Mouse (Mus musculus): ENCODE data around the gene Ssh2.
A peak's percentile ranks its signal among the peaks of the same experiment; 100 is the strongest.

Ssh2 gene

DNA sequence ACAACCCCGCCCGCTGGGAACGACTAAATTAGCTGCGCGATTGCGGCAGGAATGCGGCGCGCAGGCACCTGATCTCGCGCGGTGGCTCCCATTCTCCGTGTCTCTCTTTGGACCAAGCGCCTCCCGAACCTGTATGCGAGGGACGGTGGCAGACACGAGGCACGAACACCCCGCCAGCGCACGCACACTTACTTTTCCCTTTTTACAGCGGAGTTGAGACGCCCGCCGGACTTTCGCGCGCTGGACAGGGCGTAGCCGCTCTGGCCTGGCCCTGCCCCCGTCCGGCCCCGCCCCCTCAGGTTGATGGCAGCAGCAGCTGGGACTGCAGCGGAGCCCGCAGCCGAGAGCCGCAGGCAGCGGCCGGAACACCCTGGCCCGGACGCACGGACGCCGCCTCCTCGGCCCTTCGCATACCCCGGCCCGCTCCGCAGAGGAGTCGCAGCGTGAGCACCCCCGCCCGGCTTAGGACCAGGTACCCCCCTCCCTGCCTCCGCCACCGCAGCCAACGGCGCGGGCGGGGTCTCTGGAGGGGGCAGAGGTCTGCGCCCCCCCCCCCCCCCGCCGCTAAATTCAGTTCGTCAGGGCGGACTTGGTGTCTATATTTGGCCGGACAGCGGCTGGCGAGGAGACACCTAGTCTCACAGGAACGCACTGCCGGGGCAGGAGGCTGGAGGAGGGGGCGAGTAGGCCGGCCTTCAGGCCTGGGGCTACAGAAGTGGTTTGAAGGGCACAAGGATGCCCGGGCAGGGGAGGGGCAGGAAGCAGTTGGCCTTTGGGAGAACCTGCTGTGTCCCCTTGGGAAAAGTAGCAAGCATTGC lies 246.4 kb downstream of the Ssh2 start, which contains the start of gene Coro6:
TSS of gene Coro6 (plus strand) at position 129 of the 818 bp plus-strand sequence.
- peak; percentile 81 for DNase-seq (ENCODE audit: low read depth, low spot score)

DNA sequence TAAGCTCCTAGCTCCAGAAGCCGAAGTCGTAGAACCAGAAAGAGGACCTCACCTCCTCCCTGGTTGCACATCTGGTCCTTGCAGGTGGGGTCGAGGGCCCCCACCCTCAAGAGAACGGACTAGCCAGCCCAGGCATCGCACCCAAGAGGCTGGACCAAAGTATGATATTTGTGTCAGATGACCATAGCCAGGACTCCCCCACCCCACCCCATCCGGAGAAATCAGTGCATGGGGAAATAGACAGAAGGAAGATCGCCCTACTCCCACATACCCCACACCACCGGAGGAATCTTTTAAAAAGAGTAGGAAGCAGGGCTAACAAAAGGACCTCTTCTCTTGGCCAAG lies 247.0 kb downstream of the Ssh2 start:
- no peak for DNase-seq (ENCODE audit: low read depth, low spot score)

DNA sequence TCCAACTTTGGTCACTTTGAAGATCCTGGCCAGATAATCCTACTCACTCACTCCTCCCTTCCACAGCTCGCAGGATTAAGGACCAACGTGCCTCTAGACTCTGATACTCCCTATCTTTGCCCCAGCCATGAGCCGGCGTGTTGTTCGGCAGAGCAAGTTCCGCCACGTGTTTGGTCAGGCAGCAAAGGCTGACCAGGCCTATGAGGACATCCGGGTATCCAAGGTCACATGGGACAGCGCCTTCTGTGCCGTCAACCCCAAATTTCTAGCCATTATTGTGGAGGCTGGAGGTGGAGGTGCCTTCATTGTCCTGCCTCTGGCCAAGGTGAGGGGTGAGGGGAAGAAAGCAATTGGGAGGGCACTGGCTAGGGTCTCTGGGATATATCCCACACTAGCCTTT lies 247.7 kb downstream of the Ssh2 start:
- DNase-seq (ENCODE audit: low read depth, low spot score): no peak

DNA sequence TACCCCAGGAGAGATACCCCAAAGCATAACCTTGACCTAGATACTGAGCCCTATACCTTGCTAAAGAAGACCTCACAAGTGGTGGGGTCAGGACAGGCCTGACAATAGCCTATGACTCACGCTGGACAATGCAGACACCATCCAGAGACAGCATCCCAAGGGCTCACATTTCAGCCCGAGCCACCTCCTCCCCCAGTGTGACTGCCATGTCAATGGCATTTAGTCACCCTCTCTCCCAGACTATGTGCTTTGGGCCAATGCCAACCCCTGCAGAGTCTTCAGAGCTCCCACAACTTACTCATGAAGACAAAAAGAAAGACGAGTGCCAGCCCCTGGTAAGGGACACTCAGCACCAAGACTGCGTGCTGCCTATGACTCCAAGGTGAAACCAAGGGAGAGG lies 248.6 kb downstream of the Ssh2 start:
- no peak for DNase-seq (ENCODE audit: low read depth, low spot score)

DNA sequence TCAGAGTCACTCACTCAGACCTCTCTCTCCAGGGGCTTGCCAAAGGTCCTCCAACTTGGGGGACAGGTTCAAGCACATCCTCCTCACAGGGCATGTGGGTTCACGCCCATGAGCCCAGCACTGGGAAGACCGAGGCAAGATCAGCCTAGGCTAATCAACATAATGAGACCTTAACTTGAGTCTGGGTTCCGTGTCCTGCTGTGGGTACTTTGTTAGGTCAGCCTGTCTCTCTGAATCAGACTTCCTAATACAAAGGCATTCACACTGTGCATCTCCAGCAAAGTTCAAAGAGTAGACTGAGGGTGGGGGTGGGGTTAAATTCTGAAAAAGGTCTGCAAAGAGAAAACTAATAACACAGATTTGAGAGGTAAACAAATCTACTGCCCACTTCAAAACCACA lies 249.0 kb downstream of the Ssh2 start:
- no peak for DNase-seq (ENCODE audit: low read depth, low spot score)

DNA sequence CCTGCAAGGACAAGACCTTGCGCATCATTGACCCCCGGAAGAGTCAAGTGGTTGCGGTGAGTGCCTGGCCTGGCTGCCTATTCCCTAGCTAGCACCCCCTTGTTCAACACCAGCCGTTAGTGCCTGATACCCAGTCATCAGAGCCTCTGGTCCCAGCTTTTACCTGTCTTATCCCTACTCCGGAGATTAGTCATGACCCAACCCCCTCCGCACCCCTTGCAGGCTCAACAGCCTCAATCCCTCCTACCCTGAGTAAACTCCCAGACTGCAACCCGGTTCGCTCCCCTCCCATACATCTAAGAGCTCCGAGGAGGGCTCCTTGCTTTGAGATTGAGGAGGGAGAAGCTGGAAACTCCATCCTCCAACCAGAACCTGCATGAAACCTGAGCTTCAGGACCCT lies 250.5 kb downstream of the Ssh2 start:
- DNase-seq (ENCODE audit: low read depth, low spot score): no peak

DNA sequence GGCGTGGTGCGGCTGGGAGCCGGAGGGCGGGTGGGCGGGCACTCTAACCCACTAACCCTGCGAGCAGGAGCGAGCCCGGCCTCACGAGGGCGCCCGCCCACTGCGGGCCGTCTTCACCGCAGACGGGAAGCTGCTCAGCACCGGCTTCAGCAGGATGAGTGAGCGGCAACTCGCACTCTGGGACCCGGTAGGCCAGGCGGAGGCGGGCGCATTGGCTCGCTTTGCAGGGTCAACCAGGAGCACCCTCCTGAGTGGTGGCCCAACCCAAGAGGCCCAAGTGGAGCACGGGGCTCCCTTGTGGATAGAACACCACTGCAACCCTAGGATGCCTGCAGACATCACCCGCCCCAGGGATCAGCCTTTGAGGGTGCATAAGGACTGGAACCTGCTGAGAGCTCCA lies 251.1 kb downstream of the Ssh2 start:
- peak; percentile 86 for DNase-seq (ENCODE audit: low read depth, low spot score)

DNA sequence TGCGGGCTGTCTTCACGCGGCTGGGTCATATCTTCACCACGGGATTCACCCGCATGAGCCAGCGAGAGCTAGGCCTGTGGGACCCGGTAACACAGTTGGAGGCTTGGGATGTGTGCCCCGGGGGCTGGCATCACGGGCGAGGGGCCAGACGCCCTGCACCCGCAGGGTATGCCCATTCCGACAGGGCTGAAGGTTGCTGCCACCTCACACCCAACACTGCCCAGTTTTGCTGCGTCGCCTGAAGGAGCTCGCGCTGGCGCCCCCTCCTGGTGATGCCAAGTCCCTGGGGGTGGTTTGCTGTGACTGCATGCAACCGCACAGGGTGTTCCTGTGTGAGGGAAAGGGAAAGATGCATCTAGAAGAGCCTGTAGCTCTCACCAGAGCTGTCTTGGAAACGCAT lies 251.7 kb downstream of the Ssh2 start:
- peak; percentile 90 for DNase-seq (ENCODE audit: low read depth, low spot score)

DNA sequence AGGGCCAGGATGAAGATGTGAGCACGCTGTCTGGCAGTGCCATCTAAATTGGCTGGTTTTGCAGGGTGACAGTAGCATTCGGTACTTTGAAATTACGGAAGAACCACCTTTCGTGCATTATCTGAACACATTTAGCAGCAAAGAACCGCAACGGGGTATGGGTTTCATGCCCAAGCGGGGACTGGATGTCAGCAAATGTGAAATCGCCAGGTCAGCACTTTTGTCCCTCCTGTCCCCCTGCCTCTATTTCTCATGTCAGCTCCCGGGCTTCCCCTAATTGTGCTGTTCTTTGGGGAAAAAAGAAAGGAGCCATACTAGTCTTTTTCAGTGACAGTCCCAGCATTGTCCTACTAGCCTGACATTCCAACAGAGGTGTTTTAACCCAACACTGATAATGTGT lies 252.3 kb downstream of the Ssh2 start:
- no peak for DNase-seq (ENCODE audit: low read depth, low spot score)

DNA sequence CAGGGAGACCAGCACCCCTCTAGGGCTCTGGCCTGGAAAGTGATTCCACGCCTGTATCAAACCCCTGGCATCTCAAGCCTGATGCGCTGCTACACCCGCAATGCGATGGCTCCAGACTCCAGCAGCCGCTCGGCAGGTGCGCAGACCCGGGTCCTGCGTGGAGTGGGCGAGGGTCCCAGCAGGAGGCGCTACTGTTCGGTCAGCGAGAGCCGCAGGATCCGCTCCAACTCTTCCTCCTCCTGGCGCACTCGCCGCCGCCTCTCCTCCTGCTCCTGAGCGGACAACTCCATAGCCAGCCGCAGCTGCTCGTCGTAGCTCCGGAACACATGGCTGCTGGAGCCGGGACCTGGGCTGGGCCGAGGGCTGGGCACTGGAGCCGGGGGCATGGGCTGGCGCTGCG lies 255.3 kb downstream of the Ssh2 start:
- DNase-seq (ENCODE audit: low read depth, low spot score): no peak

DNA sequence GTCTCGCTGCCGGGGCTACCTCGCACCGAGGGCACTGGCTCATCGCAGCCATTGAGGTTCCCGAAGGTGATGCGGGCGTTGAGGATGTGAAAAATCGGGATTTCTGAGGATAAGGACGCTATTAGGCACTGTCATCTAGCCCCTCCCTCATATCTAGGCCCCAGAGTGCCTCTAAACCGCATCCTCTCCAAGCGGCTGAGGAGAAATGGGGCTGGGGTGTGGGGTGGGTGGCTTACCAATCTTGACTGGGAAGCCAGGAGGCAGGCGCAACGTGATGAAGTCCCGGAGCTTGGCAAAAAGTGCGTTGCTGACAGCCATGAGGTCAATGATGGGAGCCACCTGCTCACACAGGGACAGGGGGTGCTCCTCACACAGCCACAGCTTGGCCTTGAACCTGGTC lies 256.7 kb downstream of the Ssh2 start:
- no peak for DNase-seq (ENCODE audit: low read depth, low spot score)

DNA sequence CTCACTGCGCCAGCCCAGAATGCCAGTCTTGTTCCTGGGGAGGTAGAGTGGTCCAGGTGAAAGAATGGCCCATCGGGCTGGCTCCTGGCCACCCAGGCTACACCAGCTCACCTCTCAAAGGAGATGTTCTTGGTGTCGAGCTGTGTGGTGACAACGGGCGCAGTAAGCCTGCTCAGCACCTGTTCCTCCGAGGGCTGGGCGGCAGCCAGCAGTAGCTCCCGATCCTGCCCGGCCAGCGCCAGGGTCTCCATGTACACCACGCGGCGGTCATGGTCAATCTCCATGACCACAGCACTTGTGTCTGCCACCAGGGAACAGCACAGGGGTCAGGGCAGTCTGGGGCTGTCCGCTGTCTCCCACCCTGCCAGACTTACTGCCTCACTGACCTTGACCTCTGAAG lies 260.1 kb downstream of the Ssh2 start:
- DNase-seq (ENCODE audit: low read depth, low spot score): no peak

DNA sequence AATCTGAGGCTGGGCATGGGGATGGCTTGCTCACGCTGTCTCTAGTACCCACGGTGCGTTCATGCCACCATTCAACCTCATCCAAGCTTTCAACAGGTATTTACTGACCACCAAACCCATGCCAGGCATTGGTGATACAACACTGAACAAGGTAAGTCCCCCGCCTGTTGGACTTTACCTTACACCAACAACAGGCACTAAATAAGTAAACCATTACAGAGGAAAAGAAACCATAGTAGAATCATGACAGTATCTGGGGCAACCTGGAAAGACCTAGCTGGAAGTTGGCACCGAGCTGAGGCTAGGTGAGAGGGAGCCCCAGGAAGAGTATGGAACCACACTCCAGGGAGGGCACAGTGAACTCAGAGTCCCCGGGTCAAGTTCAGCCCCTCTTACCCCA lies 260.8 kb downstream of the Ssh2 start:
- no peak for DNase-seq (ENCODE audit: low read depth, low spot score)

DNA sequence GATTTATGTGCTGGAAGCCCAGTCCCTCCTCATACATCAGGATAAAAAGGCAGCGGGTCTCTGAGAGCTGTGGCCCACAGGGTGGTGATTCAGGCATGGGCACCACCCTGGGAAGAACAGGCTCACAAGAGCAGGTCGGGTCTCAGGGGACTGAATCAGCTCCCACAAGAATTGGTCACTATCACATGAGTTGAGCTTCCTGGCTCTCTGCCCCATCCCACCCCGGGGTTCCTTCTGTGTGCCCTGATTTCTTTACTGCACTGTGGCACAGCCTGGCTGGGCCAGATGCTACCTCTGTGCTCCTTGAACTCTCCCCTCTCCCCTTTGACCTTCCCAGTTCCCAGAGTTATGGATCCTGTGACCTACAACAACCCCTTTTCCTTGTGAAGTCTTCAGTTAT lies 267.0 kb downstream of the Ssh2 start:
- no peak for DNase-seq (ENCODE audit: low read depth, low spot score)

DNA sequence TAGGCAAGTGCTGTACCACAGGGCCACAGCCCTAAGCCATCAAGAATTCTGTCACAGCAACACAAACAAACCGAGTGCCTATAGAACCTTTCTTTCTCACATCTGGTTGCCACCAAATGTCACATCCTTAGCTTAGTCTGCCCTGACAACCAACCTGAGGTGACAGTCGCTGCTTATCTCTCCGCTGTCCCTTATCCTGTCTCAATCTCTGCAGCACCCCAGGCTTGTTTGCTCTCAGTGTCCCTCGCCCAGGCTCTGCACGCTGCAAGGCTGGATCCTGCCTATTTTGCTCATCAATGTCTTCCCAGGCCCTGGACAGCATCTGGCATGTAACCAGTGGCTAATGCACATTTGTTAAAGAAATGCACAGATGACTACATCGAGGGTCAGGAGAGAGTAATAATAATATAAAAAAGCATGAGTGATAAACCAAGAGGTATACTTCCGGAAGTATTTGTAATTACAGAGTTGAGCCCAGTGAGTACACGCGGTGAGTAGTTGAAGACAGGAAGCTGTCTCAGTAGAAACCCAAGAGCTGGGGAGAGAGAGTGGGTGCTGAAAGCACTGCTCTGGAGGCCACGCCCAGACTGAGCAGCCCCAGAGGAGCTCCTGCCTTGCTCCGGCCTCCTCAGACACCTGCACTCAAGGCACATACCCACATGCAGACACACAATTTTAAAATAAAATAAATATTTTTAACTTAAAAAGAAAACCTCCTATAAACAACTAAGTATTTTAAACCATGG lies 267.6 kb downstream of the Ssh2 start:
- peak; percentile 73 for DNase-seq (ENCODE audit: low read depth, low spot score)

DNA sequence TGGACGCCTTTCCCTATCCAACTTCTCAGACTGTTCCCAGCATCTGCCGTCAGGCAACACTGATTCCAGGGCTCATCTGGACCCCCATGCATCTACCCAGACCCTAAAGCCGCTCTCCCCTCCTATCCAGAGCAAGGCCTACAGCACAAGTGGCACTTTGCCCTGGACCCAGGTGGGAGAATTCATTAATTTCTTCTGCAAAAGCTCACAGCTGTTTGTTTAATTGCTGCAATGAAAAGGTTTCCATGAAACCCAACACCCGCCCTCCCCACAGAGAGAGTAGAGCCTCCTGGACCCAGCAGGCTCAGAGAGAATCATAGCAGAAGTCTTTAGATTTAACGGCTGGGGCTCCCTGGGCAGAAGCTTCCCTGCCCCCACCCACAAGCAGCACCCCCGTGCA lies 269.1 kb downstream of the Ssh2 start:
- no peak for DNase-seq (ENCODE audit: low read depth, low spot score)

DNA sequence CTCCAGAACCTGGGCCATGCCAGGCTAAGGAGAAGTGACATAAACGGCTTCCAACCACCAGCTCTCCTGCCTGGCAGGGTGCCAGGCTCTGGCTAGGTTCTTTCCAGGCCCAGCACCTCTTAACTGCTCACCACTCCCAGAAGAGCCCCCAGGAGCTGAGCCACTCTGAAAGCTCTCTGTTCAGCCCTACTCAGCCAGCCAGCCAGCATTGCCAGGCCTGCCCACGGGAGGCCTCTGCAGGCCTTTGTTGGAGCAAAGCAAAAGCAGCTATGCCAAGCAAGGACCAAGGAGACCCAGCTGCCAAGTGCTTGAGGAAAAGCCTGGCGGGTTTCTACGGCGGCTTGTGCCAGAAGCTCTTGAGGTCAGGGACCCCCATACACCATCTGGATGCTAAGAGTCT lies 270.7 kb downstream of the Ssh2 start:
- DNase-seq (ENCODE audit: low read depth, low spot score): no peak

DNA sequence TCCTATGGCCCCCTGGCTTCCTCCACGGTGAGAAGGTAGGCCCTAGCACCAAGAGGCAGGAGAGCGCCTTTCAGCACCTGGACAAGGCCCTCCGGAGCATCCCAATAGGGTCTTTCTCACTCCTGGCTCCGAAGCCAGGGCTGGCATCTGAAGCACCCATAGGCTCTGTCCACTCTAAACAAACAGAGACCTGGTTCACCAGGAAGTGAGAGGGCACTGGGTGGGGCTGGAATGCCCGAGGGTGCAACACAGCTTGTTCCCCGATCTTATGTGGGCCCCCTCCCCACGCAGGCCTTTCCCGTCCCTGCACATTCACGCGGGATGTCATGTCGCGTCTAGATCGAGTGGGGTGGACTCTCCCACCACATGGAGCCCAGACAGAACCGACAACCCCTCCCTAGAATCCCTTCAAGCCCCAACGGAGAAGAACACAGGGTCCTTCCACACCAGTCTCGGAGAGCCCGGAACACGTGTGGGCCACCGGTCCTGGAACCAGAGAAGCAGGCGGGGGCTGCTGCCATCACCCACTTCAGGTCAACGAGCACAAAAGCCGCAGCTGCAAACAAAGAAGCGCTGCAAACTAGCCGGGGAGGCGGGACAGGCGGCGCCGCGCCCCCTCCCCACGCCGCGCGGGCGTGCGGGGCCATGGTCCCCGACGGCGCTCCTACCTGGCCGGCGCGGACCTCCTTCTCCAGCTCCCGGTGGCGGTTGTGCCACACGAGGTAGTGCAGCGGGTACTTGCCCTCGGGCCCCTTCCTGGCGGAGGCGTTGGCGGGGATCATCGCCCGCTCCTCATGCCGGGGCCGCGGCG lies 272.9 kb downstream of the Ssh2 start:
- no peak for DNase-seq (ENCODE audit: low read depth, low spot score)

DNA sequence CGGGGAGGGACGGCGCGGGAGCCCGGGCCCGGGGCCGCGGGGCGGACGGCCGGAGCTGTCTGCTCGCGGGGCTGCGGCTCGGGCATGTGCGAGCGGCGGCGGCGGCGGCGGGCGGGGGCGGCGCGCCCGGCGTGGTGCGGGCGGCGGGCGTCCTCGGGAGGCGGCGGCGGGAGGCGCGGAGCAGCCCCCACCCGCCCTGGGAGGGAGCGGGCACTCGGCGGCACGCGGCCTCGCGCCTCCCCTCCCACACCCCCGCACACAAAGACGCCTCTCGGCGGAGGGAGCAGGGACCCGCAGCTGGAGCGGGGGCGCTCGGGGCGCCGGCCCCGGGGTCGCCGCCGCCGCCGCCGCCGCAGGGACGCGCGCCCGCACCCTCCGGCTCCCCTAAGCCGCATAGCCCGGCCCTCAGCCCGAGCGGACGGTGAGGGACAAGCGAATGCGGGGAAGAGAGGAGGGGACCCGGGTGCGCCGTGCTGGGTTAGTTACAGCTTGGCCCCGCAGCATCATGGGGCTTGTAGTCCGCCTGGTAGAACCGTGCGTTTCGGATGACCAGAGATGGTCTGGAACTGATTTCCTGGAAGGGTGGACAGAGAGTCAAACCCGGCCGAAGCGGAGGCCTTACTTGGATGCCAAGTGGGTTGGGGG lies 273.6 kb downstream of the Ssh2 start, which contains the start of gene Ankrd13b:
TSS of gene Ankrd13b (minus strand) at position 88 of the 645 bp plus-strand sequence.
- DNase-seq (ENCODE audit: low read depth, low spot score): peak; percentile 71

DNA sequence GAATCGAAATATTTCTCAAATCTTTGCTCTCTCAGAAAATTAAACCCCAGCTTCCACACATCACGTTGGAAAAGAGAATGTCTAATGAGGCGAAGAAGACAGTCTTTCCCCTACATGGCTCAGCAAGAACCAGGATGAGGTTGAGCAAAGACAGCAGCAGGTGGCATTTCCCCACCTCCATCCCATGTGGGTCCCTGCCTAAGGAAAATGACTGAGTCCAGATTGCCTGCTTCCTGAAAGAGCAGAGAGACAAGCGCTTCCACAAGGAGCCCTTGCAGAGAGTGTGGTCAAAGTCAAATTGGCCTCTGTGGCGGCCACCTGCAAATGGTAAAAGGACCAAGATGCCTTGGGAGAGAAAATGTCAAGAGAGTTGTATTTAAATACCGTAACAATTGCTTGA lies 274.4 kb downstream of the Ssh2 start:
- DNase-seq (ENCODE audit: low read depth, low spot score): no peak

DNA sequence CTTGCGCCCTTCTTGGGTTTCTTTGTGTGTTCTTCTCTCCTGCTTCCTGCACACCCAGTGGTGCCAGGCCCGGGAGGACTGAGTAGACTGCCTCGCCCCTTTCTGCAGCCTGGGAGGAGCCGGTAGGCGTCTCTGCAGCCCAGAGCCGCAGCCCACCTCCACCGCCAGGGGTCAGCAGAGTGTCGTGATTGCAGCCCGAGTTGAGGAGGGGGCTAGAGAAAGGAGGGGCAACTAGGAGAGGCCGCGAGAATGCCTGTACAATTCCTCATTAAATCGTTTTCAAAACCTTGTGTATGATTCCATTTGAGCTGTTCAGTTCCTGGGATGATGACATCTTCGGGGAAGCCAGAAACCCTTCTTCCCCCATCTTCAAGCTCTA lies 275.0 kb downstream of the Ssh2 start:
- peak; percentile 91 for DNase-seq (ENCODE audit: low read depth, low spot score)
